Mouse (Mus musculus) kidney, adult 2 months (tissue): Measurements from ENCODE around the gene Kcnk7.

Experiments used
- CTCF ChIP-seq: fragments of 200-500 bp; conservative IDR thresholded peaks from 2 replicates; pipeline ENCODE4 v1.5.1; 2011; ENCODE audit warnings: low read depth, mild to moderate bottlenecking, control low read depth, low read length, moderate library complexity, mixed read lengths; ENCODE audit not compliant: insufficient read depth, insufficient read length
- POLR2A ChIP-seq: fragments of 200-500 bp; IDR thresholded peaks from one replicate; pipeline ENCODE4 v1.6.1; 2011; ENCODE audit warnings: low read depth, low read length, control low read depth

- no peak for TF ChIP-seq CTCF
- no peak for TF ChIP-seq POLR2A
Measured at GRCm38 (mm10) chr19:5749476-5749875, 45.3 kb downstream of the Kcnk7 start.
